Mouse (Mus musculus) CH12.LX (cell line): ENCODE measurements around the gene Il11ra1. TPM values are rescaled to one million over a fixed set of nuclear protein-coding genes. Genes with fewer than 3 reads are reported as not detected.

Source experiments
- DNase-seq: peaks from one replicate; pipeline ENCODE4 v3.0.0-alpha.2; 2013; ENCODE audit errors: extremely low read depth
- H3K27ac ChIP-seq: 2 replicates; pipeline ENCODE4 v1.5.1; 2012; ENCODE audit warnings: low read depth, mild to moderate bottlenecking, control low read depth, moderate library complexity; ENCODE audit not compliant: insufficient read depth
- H3K27me3 ChIP-seq: replicated peaks from 2 replicates; pipeline ENCODE3; 2012; ENCODE audit warnings: inconsistent platforms
- H3K36me3 ChIP-seq, 2 experiments: replicated peaks in 1 of 2; 2 replicates each; pipeline versions ENCODE3 to v1.6.1; 2012; ENCODE audit warnings: inconsistent platforms in 1 of 2, low read length in 1 of 2, mild to moderate bottlenecking in 1 of 2, mixed read lengths in 1 of 2, moderate library complexity in 1 of 2; ENCODE audit not compliant: control insufficient read depth in 1 of 2, insufficient read depth in 1 of 2
- H3K4me1 ChIP-seq, 2 experiments: 2 replicates each; pipeline ENCODE4 v1.6.1; 2012; ENCODE audit warnings: inconsistent platforms in 1 of 2, moderate library complexity in 1 of 2; ENCODE audit not compliant: insufficient read depth in 2 of 2, control insufficient read depth in 1 of 2
- H3K4me2 ChIP-seq: 2 replicates; pipeline ENCODE4 v1.6.1; 2012; ENCODE audit warnings: low read depth, mild to moderate bottlenecking, control low read depth; ENCODE audit not compliant: poor library complexity, insufficient read depth, severe bottlenecking
- H3K4me3 ChIP-seq, 3 experiments: fragments of 150-350 bp in 1 of 3; sonication (generic) in 1 of 3; replicated peaks in 1 of 3; 2 replicates each; pipeline versions ENCODE3 to v1.5.1; 2011 to 2012; ENCODE audit warnings: low read depth in 2 of 3, low read length in 2 of 3, mild to moderate bottlenecking in 2 of 3, moderate library complexity in 2 of 3, control low read depth in 1 of 3, improper control_type of control experiment in 1 of 3, inconsistent platforms in 1 of 3, mixed read lengths in 1 of 3; ENCODE audit not compliant: poor library complexity in 1 of 3
- H3K79me2 ChIP-seq: replicated peaks from 2 replicates; pipeline ENCODE4 v1.6.1; 2012; ENCODE audit warnings: mild to moderate bottlenecking, moderate library complexity; ENCODE audit not compliant: control insufficient read depth, poor library complexity, insufficient read depth, severe bottlenecking; ENCODE audit errors: extremely low read depth
- H3K9ac ChIP-seq: 2 replicates; pipeline ENCODE4 v1.6.1; 2012; ENCODE audit warnings: low read depth, mild to moderate bottlenecking, control low read depth, moderate library complexity; ENCODE audit not compliant: insufficient read depth
- H3K9me3 ChIP-seq: replicated peaks from 2 replicates; pipeline ENCODE3; 2012; ENCODE audit warnings: low read length, inconsistent platforms, mixed read lengths
- CHD2 ChIP-seq: IDR thresholded peaks from 2 replicates; pipeline ENCODE4 v1.6.1; 2011; ENCODE audit warnings: low read length, improper control_type of control experiment
- CTCF ChIP-seq, 2 experiments: IDR thresholded peaks in 1 of 2; conservative IDR thresholded peaks in 1 of 2; 2 replicates each; pipeline ENCODE4 v1.5.1; 2011 to 2012; ENCODE audit warnings: low read depth in 2 of 2, low read length in 2 of 2, improper control_type of control experiment in 1 of 2, inconsistent platforms in 1 of 2, mild to moderate bottlenecking in 1 of 2, moderate library complexity in 1 of 2
- ELF1 ChIP-seq: IDR thresholded peaks from 2 replicates; pipeline ENCODE4 v1.6.1; 2014; ENCODE audit warnings: low read depth, mild to moderate bottlenecking, inconsistent platforms, low read length, improper control_type of control experiment
- EP300 ChIP-seq: IDR thresholded peaks from 2 replicates; pipeline ENCODE4 v1.6.1; 2011; ENCODE audit warnings: low read length, improper control_type of control experiment
- ETS1 ChIP-seq: conservative IDR thresholded peaks from 2 replicates; pipeline ENCODE4 v1.6.1; 2012; ENCODE audit warnings: low read depth, mild to moderate bottlenecking, inconsistent platforms, low read length, improper control_type of control experiment, moderate library complexity
- HCFC1 ChIP-seq: IDR thresholded peaks from 2 replicates; pipeline ENCODE4 v1.6.1; 2012; ENCODE audit warnings: low read depth, mild to moderate bottlenecking, inconsistent platforms, low read length, improper control_type of control experiment
- JUND ChIP-seq: conservative IDR thresholded peaks from 2 replicates; pipeline ENCODE4 v1.6.1; 2011; ENCODE audit warnings: low read depth, low read length, improper control_type of control experiment
- MAFK ChIP-seq: IDR thresholded peaks from 2 replicates; pipeline ENCODE4 v1.6.1; 2011; ENCODE audit warnings: low read length, improper control_type of control experiment; ENCODE audit not compliant: insufficient replicate concordance
- MAX ChIP-seq: IDR thresholded peaks from 2 replicates; pipeline ENCODE4 v1.6.1; 2011; ENCODE audit warnings: low read length, improper control_type of control experiment
- MEF2A ChIP-seq: IDR thresholded peaks from 2 replicates; pipeline ENCODE4 v1.6.1; 2014; ENCODE audit warnings: low read depth, mild to moderate bottlenecking, inconsistent platforms, low read length, improper control_type of control experiment, borderline replicate concordance
- MXI1 ChIP-seq: IDR thresholded peaks from 2 replicates; pipeline ENCODE4 v1.6.1; 2011; ENCODE audit warnings: mild to moderate bottlenecking, low read depth, low read length, improper control_type of control experiment
- MYC ChIP-seq: IDR thresholded peaks from 2 replicates; pipeline ENCODE4 v1.6.1; 2011; ENCODE audit warnings: low read depth, mild to moderate bottlenecking, improper control_type of control experiment, low read length
- NRF1 ChIP-seq: IDR thresholded peaks from 2 replicates; pipeline ENCODE4 v1.6.1; 2014; ENCODE audit warnings: low read depth, mild to moderate bottlenecking, inconsistent platforms, low read length, improper control_type of control experiment, moderate library complexity
- PAX5 ChIP-seq: IDR thresholded peaks from 2 replicates; pipeline ENCODE4 v1.6.1; 2012; ENCODE audit warnings: low read length, inconsistent platforms, mixed read lengths
- POLR2A ChIP-seq: IDR thresholded peaks from 2 replicates; pipeline ENCODE4 v1.6.1; 2011; ENCODE audit warnings: low read depth, mild to moderate bottlenecking, improper control_type of control experiment, low read length
- RAD21 ChIP-seq: IDR thresholded peaks from 2 replicates; pipeline ENCODE4 v1.6.1; 2011; ENCODE audit warnings: low read depth, mild to moderate bottlenecking, low read length, improper control_type of control experiment, moderate library complexity
- RCOR1 ChIP-seq: conservative IDR thresholded peaks from 2 replicates; pipeline ENCODE4 v1.6.1; 2012; ENCODE audit warnings: low read depth, mild to moderate bottlenecking, inconsistent platforms, low read length, improper control_type of control experiment
- SIN3A ChIP-seq: IDR thresholded peaks from 2 replicates; pipeline ENCODE4 v1.6.1; 2012; ENCODE audit warnings: low read length, improper control_type of control experiment, inconsistent platforms
- SMC3 ChIP-seq: IDR thresholded peaks from 2 replicates; pipeline ENCODE4 v1.6.1; 2011; ENCODE audit warnings: low read depth, low read length, improper control_type of control experiment
- TCF12 ChIP-seq: IDR thresholded peaks from 2 replicates; pipeline ENCODE4 v1.6.1; 2014; ENCODE audit warnings: low read depth, mild to moderate bottlenecking, inconsistent platforms, low read length, improper control_type of control experiment
- UBTF ChIP-seq: IDR thresholded peaks from 2 replicates; pipeline ENCODE4 v1.6.1; 2012; ENCODE audit warnings: low read depth, mild to moderate bottlenecking, inconsistent platforms, low read length, improper control_type of control experiment, moderate library complexity
- USF1 ChIP-seq: IDR thresholded peaks from 2 replicates; pipeline ENCODE4 v1.6.1; 2014; ENCODE audit warnings: low read depth, mild to moderate bottlenecking, inconsistent platforms, low read length, improper control_type of control experiment
- USF2 ChIP-seq: conservative IDR thresholded peaks from 2 replicates; pipeline ENCODE4 v1.6.1; 2011; ENCODE audit warnings: low read depth, low read length, improper control_type of control experiment
- ZKSCAN1 ChIP-seq: IDR thresholded peaks from 2 replicates; pipeline ENCODE4 v1.6.1; 2012; ENCODE audit warnings: low read depth, inconsistent platforms, low read length, improper control_type of control experiment, borderline replicate concordance
- dilution Hi-C: fragments of 300-500 bp; cut with MboI; formaldehyde crosslinking; loops from 2 replicates; pipeline ENCODE4 v1.14.3; 2020; ENCODE audit warnings: low sequenced_read_pairs; ENCODE audit not compliant: extremely low pct_unique_long_range_greater_than_20kb, extremely low pct_ligation_motif_present
- in situ Hi-C: fragments of 300-500 bp; cut with MboI; formaldehyde crosslinking; loops from 3 replicates; pipeline ENCODE4 v1.14.3; 2019; ENCODE audit warnings: low sequenced_read_pairs, low pct_ligation_motif_present, low pct_unique_long_range_greater_than_20kb, mixed read lengths
- polyA plus RNA-seq: library from polyadenylated mRNA; unstranded; fragments of >175 nt; gene quantifications from 2 replicates; pipeline ENCODE4 v1.2.1, GENCODE M21; 2012; ENCODE audit warnings: low read depth; ENCODE audit not compliant: insufficient read length
- total RNA-seq, 2 experiments: library from RNA; depleted of rRNA; stranded (reverse); fragments of 300-350 nt in 1 of 2; fragments of >200 nt in 1 of 2; gene quantifications; 2 replicates each; pipeline ENCODE4 v1.2.3; 2012 to 2014

The Il11ra1 gene
- total and polyA plus RNA-seq, 3 experiments = 1.3 to 4.8 (median 4.2) TPM

- H3K9ac ChIP-seq = no peak overlapping the region
- TF ChIP-seq MAFK (no peak), RAD21 (no peak), JUND (no peak), TCF12 (no peak), NRF1 (no peak), MAX (no peak), USF1 (no peak), MXI1 (no peak), PAX5 (no peak), MEF2A (no peak), ELF1 (no peak), EP300 (no peak), POLR2A (no peak)
- TF ChIP-seq, all 38 proteins: peak for 0
- no peak overlapping the region for H3K4me3 ChIP-seq
- no peaks in the 10 kb centered on the region for H3K36me3 ChIP-seq
- no peaks in the 10 kb centered on the region for H3K9me3 ChIP-seq
- H3K27me3 ChIP-seq = peaks cover 93% of the 10 kb centered on the region
- H3K27ac ChIP-seq = no peak overlapping the region
- no peaks in the 10 kb centered on the region for H3K79me2 ChIP-seq
- peaks cover 2 to 8% of the 10 kb centered on the region in 2 experiments; a peak in 3 of 4 replicates for H3K4me1 ChIP-seq
- in situ Hi-C loops = loop anchor here (10.0 kb wide), 1 partner anchor 55 kb away; no protein-coding TSS in a partner anchor
- dilution Hi-C loops = no loop called here
- H3K4me2 ChIP-seq = no peak overlapping the region
- no peak for DNase-seq
These were observed 40.2 kb upstream of the Il11ra1 start for GRCm38 (mm10) chr4:41659556-41659955.

GRCm38 (mm10) chr4:41660851-41661430, 38.8 kb upstream of the Il11ra1 start:
- Histone ChIP-seq H3K36me3 (no peaks in the 10 kb centered on the region), H3K4me1 (peaks cover 7 to 12% of the 10 kb centered on the region in 2 experiments)
- no peak for DNase-seq
- TF ChIP-seq CHD2 (no peak), PAX5 (no peak), MEF2A (no peak), MAX (no peak), SMC3 (no peak), RCOR1 (no peak), USF2 (no peak), ZKSCAN1 (no peak), UBTF (no peak), CTCF (conservative IDR thresholded peaks at IDR 0.05 in 1 of 2, IDR thresholded peaks at IDR 0.05 in 1 of 2; ENCODE audit: low read depth in 2 of 2, low read length in 2 of 2) (no peak), RAD21 (no peak), NRF1 (no peak), MXI1 (no peak), ETS1 (no peak), MYC (no peak), HCFC1 (no peak), SIN3A (no peak)
- TF ChIP-seq, all 38 proteins: peak for 0
- no peak overlapping the region for H3K9ac ChIP-seq
- in situ Hi-C loops (no loop called here), dilution Hi-C loops (no loop called here)
- no peak overlapping the region for H3K27ac ChIP-seq
- no peak overlapping the region for H3K4me2 ChIP-seq
- no peaks in the 10 kb centered on the region for H3K79me2 ChIP-seq
- H3K27me3 ChIP-seq = peaks cover 96% of the 10 kb centered on the region
- no peak overlapping the region for H3K4me3 ChIP-seq
- no peaks in the 10 kb centered on the region for H3K9me3 ChIP-seq
